Mouse (Mus musculus): Measurements from ENCODE around the gene Cks1b.
"Not testable (repeated sequence)": the region's sequence is repeated elsewhere in the genome, so short reads cannot be mapped to it uniquely, and the experiment has no call there.

Cks1b gene

GRCm38 (mm10) chr3:89418170-89418860, at the start of gene Cks1b, which contains the start of gene Shc1:
TSS of gene Cks1b (minus strand) at chr3:89418383.
TSS of gene Shc1 (plus strand) at chr3:89418443.
- DNase-seq = peak; percentile 82 to 89

GRCm38 (mm10) chr3:89458965-89459807, 41.0 kb upstream of the Cks1b start:
- peak; percentile 91 to 97 for DNase-seq

- peak in 1 of 2 experiments; percentile 31 for DNase-seq
These were observed 40.3 kb upstream of the Cks1b start for GRCm38 (mm10) chr3:89458372-89458964.

- peak; percentile 67 to 84 for DNase-seq
These were observed 38.8 kb upstream of the Cks1b start for GRCm38 (mm10) chr3:89456726-89457665.

- DNase-seq = no peak
These were observed 37.7 kb upstream of the Cks1b start for GRCm38 (mm10) chr3:89455786-89456285.

- no peak for DNase-seq
These were observed 36.4 kb upstream of the Cks1b start, which contains the start of gene Pmvk for GRCm38 (mm10) chr3:89454401-89455177. TSS of gene Pmvk (plus strand) at chr3:89454541.

GRCm38 (mm10) chr3:89451916-89452315, 33.7 kb upstream of the Cks1b start:
- DNase-seq = no peak

- DNase-seq = peak; percentile 83 to 88
These were observed 31.4 kb upstream of the Cks1b start for GRCm38 (mm10) chr3:89449541-89449940.

- peak; percentile 26 to 62 for DNase-seq
These were observed 30.7 kb upstream of the Cks1b start for GRCm38 (mm10) chr3:89448720-89449537.

GRCm38 (mm10) chr3:89440691-89441090, 22.5 kb upstream of the Cks1b start:
- no peak for DNase-seq

- DNase-seq = no peak
These were observed 19.1 kb upstream of the Cks1b start for GRCm38 (mm10) chr3:89437269-89437668.

GRCm38 (mm10) chr3:89436176-89437113, 18.3 kb upstream of the Cks1b start, which contains the start of gene Pbxip1:
TSS of gene Pbxip1 (plus strand) at chr3:89436706.
- no peak for DNase-seq

- DNase-seq = no peak
These were observed 16.9 kb upstream of the Cks1b start for GRCm38 (mm10) chr3:89435041-89435440.

GRCm38 (mm10) chr3:89434532-89434931, 16.3 kb upstream of the Cks1b start:
- no peak for DNase-seq

- no peak for DNase-seq
These were observed 14.4 kb upstream of the Cks1b start for GRCm38 (mm10) chr3:89432606-89433005.

GRCm38 (mm10) chr3:89430171-89431159, 12.3 kb upstream of the Cks1b start, which contains the start of gene Pygo2:
TSS of gene Pygo2 (plus strand) at chr3:89430214.
- peak; percentile 92 to 95 for DNase-seq

GRCm38 (mm10) chr3:89429021-89429420, 10.8 kb upstream of the Cks1b start:
- DNase-seq = not testable (repeated sequence)

- DNase-seq = no peak
These were observed 7.7 kb upstream of the Cks1b start for GRCm38 (mm10) chr3:89425876-89426275.

All from cerebellum, postnatal 25 days (tissue).